Mouse (Mus musculus) ovary, postnatal 36 days (tissue): ENCODE measurements around the gene Sox15.
"Not testable (repeated sequence)": the region's sequence is repeated elsewhere in the genome, so short reads cannot be mapped to it uniquely, and the experiment has no call there.

ENCODE experiments used
- DNase-seq: peaks from one replicate; pipeline ENCODE4 v3.0.0; 2022; ENCODE audit warnings: low spot score, mixed read lengths

Gene Sox15

GRCm38 (mm10) chr11:69702886-69703285, 47.8 kb downstream of the Sox15 start:
- DNase-seq: not testable (repeated sequence)

- not testable (repeated sequence) for DNase-seq
Observed at GRCm38 (mm10) chr11:69703381-69703780, 48.3 kb downstream of the Sox15 start.

GRCm38 (mm10) chr11:69703814-69704612, 48.9 kb downstream of the Sox15 start:
- no peak for DNase-seq

- DNase-seq: no peak
Observed at GRCm38 (mm10) chr11:69704613-69705010, 49.5 kb downstream of the Sox15 start.
